Mouse (Mus musculus) megakaryocyte-erythroid progenitor cell, adult 5-6 weeks (primary cell): Measurements from ENCODE around the gene Gck. TPM values are rescaled to one million over a fixed set of nuclear protein-coding genes. Genes with fewer than 3 reads are reported as not detected.

ENCODE experiments used
- ATAC-seq: replicated peaks from 2 replicates; pipeline ENCODE4 v1.8.0; 2016; ENCODE audit warnings: mild to moderate bottlenecking, inconsistent platforms; ENCODE audit not compliant: severe bottlenecking, poor library complexity, low FRiP score, low TSS enrichment
- total RNA-seq, 2 experiments: library from RNA; stranded (forward) in 1 of 2; stranded (reverse) in 1 of 2; fragments of 200-1000, 215-1000 nt in 1 of 2; fragments of >200 nt in 1 of 2; fragmentation: Nextera tagmentation in 1 of 2; gene quantifications; 2 replicates each; pipeline ENCODE4 v1.2.3; 2014 to 2017

Gck gene
- total RNA-seq, 2 experiments from 2014 or later = not detected

DNA sequence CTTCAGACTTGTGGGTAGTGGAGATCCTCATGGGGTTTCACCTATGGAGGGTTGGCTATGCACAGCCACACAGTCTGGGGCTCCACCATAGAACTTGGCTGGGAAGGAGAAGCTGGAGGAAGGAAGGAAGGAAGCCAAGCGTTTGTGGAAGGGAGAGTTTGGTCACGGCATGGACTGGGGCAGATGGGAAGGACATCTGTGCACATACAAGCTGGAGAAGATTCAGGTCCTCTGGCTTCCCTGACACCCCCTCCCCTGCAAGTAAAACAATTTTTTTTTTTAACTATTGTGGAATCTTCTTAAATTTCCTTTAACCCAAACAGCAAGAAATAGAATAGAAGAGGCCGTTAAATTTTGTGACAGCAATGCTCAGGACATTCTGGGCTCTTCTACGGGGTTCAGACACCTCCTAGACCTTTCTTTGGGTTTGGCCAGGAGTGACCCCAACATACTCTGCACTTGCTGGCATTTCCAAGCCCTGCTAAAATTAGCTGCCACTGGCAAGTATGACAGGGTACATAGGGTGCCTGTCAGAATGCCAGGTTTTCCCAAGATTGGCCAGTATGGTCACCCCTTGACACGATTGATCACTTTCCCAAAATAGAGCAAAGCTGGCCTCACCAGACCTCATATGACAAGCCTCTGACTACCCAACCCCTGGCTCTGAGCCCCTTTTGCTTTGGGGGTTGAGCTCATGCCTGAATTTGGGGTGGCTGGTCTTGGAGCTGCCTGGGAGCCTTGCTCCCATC is 34.3 kb downstream of the Gck start:
- no peak for ATAC-seq

DNA sequence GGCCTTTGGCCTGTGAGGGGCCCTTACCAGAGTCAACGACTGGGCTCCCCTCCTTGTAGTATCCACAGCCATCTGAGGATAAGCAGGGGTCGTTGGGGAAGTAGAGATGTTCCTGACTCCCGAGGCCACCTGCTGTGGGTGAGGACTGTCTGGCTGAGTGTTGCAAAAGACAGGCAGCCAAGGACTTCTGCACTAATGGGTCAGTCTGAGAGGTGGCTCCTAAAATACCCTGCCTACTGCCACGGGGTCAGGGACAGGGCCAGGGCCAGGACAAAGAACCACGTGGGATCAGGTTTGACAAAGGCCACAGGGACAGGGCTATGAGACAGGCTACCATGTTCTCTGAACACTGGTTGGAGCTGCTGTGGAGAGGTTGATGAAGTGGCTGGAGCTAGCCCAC is 34.9 kb downstream of the Gck start:
- ATAC-seq = no peak

DNA sequence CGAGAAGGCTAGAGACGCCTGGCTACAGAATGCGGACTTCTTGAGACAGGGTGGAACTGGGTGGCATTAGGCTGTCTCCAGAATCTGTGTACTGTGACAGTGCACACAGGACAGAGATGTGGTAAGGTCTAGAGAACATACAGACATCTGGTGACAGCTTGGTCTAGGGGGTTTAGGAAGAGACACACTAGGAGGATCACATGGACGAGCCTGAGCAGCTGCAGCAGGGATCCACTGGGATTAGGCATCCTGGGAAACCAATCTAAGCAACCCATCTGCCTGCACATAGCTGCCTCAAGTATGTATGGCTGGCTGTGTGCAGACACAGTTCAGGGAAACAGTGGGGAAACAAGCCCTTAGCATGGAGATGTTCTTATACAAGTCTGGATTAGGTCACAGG is 35.9 kb downstream of the Gck start:
- ATAC-seq = no peak

DNA sequence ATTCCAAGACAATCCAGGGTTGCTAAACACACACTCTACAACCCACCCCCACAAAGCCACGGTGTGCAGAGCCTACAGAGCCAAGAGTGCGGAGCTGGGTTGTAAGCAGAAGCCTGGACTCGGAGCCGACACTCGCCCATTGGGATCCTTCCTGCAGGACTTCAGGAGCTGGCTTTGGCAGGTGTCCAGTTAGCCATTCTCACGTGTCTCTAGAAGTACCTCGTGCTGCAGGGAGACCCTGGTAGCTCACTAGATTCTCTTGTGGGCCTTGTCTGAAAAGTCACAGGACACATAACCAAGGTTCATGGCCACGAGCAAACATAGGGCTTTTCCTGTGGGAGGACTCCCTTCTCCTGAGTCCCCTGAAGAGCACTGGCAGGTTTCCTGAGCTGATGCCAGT is 36.6 kb downstream of the Gck start:
- ATAC-seq = no peak

DNA sequence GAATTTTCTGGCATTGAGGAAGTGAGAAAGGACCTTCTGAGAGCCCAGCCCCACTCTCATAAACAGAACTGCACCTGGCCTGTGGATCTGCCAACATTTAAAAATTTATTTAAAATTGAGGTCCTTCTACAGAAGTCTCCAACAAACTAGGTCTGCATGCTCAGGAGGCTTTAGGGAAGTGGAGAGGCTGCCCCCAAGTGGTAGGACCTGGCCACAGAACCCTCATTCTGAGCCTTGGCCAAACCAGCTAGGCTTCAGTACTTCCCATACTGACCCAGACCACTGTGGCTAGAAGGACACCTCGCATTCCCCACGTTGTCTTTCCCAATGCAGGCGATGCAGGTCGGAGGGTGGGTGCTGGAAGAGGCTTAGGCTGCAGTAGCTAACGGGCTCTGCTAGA is 37.2 kb downstream of the Gck start:
- ATAC-seq = no peak; the same call in 1 of the 2 replicates

DNA sequence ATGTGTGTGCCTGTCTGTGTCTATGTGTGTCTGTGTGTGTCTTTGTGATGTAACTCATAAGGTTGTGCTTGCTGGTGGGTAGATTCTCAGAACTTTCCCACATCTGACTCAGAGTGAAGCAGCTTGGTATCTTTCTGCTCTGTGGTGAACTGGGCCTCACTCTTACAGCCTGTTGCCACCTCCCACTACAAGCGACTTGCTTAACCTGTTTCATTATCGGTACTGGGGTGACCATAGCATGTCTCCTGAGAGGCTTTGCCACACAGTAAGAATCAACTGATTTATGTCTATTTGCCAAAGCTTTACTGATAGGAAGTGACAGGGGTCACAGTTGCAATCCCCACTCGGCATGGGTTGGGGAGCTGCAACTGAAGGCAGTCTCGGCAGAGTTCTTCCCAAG is 41.2 kb downstream of the Gck start:
- ATAC-seq = no peak

DNA sequence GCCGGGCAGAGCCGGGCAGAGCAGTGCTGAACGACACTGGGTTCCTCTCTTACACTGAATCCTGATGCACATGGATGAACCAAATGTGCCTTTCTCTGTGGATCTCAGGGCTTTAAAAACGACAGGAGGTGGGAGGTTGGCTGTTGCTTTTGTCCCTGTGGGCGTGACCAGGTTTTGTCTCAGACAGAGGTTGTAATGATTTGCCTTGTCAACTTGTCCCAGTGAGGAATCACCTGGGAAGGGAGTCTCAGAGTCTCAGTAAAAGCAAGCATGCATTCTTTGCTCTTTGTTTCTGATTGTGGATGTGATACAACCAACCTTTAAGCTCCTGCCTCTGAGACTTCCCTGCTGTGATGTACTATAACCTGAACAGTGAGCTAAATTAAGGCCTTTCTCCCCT is 42.8 kb downstream of the Gck start:
- ATAC-seq = no peak

DNA sequence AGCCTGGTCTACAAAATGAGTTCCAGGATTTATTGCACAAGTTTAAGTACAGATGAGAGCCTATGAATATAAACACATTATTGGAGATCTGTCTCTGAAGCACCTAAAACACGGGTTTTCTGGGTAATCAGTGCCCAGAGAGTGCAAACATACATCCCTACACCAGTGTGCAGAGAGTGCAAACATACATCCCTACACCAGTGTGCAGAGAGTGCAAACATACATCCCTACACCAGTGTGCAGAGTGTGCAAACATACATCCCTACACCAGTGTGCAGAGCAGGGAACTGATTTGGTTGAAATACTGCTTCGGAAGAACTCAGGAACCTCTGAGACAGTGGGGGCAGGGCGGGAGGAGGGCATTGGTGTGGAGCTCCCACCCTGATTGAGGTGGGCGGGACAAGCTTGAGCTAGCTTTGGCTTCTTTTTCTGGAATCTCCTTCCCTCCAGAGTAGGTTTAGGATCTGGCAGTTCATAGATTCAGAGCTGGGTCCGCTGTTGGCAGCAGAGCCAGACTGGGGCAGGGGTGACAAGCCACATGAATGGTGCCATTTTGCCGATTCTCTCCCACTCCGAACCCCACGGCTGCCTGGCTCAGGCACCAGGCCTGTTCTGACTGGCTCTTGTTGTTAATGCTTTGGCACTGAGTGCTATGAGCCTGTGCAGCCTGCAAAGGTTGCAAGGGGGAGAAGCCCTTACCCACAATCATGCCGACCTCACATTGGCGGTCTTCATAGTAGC is 43.9 kb downstream of the Gck start:
- no peak for ATAC-seq

DNA sequence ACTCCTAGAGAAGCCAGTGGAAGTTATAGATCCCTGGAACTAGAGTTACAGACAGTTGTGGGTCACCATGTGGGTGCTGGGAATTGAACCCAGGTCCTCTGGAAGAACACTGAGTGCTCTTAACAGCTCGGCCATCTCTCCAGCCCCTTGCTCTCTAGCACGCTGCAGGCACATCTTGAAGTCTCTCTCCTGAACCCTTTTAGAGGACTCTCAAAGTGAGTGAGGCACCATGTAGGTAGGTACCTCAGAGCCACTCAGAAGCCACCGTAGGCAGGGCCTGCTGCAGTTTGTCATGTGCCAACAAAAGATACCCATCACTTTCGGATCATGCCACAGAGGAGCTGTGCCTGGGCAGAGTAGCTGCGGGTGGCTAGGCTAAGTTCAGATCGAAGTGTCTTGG is 45.0 kb downstream of the Gck start:
- no peak for ATAC-seq

DNA sequence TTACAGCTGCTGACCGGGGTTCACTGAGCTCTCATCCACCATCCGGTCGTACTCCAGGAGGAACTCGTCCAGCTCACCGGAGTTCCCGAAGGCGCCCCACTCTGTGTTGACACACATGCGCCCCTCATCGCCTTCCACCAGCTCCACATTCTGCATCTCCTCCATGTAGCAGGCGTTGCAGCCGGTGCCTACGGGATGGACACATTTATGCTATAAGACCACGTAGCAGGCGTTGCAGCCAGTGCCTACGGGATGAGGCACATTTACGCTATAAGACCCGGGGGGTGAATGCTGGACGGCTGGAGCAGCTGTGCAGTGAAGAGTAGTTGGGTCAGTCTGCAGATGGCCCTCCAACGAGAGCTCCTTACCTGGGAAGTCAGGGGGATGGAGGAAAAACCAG is 45.5 kb downstream of the Gck start:
- ATAC-seq = no peak

DNA sequence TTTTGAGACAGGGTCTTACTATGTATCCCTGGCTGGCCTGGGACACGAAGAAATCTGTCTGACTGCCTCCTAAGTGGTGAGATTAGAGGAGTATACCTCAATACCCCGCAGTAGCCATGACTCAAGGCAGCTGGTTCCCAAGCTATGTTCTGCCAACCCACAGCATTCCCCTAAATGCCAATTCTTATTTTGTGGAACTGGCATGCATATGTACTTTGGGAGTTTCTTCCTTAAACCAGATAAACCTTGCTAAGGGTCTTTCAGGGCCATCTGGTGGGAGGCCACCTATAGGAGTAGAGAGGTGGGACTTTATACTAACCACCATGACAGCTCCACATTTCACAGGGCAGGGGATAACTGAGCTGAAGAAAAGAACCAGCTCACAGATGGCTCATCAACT is 46.0 kb downstream of the Gck start:
- ATAC-seq = no peak

DNA sequence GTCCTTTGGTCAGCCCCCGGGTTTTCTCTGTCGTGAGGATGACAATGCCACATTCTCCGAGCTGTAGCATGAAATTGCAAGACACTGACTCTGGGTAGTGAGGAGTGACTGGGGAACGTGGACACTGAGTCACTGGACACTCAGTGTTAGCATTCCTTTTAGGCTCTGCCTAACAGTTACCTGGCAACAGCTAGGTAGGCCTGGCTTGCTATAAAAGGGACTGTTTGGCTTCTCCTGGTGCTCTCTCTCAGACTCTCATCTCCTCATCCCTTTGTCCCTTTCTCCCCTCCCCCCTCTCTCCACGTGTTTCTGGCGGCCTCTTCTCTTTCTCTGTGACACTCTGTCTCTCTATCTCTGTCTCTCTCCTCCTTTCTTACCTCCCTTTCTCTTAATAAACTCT is 47.5 kb downstream of the Gck start:
- no peak for ATAC-seq

DNA sequence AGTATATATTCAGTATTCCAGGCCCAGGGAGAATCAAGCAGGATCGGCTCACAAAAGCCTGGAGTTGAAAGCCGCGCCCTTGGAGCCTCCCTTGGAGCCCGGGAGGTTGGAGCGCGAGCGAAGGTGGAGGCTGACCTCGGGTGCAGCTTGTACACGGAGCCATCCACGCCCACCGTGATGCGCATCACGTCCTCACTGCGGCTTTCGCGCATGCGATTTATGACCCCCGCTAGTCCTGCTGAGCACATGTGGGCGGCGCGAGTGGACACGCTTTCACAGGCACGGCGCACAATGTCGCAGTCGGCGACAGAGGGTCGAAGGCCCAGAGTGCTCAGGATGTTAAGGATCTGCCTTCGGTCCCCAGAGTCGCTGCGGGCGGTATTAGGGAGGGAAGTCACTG is 47.9 kb downstream of the Gck start:
- ATAC-seq = no peak

DNA sequence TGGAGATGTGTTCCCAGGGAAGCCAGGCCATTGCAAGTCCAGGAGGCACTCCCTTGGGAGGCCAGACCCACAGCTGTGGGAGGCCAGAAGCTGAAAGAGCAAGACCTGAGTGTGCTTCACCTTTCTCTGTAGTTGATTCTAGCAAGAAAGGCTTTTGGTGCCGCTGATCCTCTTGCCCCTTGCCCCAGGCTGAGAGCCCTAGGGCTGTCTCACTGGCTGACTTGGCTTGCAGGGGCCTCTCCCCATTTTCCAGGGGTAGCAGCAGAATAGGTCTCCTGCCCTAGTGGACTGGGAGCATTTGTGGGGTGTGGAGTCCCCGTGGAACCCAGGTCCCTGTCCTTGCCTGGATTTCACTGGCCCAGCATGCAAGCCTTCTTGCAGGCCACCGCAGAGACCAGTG is 48.6 kb downstream of the Gck start:
- ATAC-seq = no peak

DNA sequence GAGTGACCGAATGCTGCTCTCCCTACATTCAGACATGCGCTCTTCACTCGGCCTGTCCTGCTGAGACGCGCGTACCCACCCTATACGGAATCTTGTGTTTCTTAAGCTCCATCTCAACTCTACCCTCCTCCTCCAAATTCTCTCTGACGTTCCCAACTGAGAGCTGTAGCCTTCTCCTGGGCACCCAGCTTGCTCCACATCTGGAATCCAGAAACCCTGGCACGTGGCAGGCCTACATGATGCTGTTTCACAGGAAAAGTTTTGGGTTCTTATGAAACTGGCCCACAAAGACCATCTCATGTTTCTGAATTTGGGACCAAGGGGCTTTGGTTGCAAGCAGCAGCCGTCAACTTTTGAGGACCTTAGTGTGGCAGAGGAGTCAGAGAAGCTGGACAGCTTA is 50.6 kb downstream of the Gck start:
- no peak for ATAC-seq

DNA sequence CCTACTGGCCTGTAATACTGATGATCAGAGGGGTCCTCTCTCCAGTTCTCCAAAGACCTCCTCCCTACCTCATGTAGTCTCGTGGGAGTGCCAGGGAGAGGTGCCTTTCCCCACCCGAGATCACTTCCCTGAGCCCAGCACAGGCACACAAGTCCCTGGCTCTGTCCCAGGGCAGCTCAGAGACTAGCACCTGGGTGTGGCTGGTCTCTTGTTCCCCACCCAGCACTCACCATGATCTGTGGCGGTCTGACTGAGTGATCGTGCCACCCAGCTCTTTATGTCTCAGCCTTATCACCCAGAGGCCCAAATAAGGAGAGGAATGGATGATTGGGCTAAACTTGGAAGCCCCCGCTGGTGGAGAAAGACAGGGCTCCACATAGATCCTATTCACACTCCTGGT is 51.4 kb downstream of the Gck start, which contains the start of gene Myl7:
Gene Myl7 (minus strand): TSS at position 252 of the 400 bp plus-strand sequence.
- ATAC-seq = peak; percentile 74

DNA sequence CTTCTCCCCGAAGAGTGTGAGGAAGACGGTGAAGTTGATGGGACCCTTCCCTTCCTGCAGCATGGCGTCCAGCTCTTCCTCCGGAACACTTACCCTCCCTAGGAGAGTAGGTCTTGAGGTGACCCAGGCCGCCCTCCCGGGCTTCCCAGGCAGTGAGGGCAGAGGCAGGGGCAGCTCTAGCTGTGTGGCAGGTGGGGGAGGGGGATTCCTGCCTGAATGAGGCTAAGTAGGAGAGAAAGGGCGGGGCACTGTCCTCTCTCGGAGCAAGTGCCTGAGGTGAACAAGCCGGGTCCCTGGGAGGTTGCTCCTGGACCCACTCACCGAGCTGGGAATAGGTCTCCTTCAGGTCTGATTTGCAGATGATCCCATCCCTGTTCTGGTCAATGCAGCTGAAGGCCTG is 52.0 kb downstream of the Gck start:
- ATAC-seq = no peak

DNA sequence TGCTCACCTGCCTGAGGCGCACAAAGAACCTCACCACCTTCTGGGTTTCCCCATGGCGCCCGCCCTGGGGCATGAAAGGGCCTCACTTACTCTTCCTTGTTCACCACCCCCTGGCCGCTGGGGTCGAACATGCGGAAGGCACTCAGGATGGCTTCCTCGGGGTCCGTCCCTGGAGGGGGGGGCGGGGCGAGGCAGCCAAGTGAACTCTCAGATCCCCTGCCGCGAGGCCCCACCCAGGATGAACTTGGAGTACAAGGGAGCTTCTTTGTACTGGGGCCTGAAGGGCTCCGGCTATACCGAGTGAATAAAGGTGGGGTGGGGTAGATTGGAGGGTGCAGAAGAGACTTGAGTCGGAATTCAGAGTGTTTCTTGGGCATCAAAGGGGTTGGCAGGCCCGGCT is 52.7 kb downstream of the Gck start:
- ATAC-seq = no peak

DNA sequence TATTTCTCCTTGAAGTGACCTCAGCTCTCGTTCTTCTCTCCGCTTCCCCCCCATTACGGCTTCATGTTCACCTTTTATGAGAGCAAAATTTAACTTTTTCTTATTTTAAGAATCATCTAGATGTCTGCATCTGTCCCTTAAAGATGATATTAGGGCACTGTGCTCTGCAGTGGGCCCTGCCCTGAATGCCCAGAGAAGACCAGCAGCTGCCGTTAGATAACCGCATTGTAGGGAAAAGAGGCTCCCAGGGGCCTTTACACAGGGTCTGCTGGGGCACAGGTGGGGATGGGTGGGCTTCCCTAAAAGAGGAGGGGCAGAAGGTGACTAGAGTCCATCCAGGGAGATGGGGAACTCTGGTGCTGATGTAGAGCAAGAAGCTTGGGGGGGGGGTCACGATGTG is 56.1 kb downstream of the Gck start:
- no peak for ATAC-seq

DNA sequence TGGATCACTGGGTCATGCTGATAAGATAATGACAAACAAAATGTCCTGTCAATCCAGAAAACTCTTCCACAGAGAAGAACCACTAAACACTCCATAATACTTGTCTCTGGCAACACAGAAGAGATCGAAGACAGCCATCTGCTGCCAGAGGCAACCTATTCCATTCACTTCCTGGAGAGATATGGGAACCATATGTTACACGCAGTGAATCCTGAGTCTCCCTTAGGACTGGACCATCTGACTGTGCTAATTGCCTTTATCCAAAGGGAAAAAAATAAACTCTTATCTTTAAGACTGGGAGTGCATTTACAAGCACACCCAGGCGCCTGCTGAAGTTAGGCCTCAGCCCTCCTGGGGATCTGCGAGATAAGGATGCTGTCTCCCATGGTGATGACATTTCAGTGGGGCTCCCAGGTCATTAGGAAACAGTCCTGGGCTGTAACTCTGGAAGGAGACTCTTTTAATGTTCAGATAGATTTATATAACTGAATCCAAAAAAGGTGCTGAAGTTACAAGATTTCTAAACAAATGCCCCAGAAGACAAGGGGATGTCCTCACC is 57.0 kb downstream of the Gck start:
- ATAC-seq = no peak

DNA sequence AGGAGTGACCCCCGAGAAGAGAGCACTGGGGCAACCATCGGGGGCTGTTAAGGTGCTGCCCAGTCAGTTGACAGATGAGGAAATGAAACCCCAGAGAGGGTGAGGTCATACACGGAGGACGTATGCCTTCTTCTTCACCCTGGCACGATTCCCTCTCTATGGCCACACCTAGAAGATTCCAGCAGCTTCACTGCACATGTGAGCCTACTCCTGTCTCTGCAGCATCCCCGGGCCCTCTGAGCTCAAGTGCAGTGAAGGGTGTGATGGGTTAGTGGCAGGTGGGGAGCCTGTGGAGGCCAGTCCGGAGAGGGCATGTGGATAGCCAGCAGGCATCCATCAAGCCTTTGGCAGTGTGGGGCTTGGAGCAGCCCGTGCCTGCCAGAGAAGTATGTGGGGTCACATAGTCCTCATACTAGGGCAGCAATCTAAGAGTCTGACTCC is 57.7 kb downstream of the Gck start:
- ATAC-seq = no peak
